Mouse (Mus musculus) heart, adult 9 months (tissue): ENCODE results near the gene AI661453.
"Not testable (repeated sequence)": the region's sequence is repeated elsewhere in the genome, so short reads cannot be mapped to it uniquely, and the experiment has no call there.

Experiments
- DNase-seq, 2 experiments: peaks; one replicate each; pipeline ENCODE4 v3.0.0; 2022; ENCODE audit warnings: low spot score in 2 of 2

AI661453 gene

GRCm38 (mm10) chr17:47501946-47502706 is 65.7 kb downstream of the AI661453 start, which contains the start of gene Taf8:
Taf8 (minus strand) TSS chr17:47502292.
- peak; percentile 94 to 96 for DNase-seq

- DNase-seq: not testable (repeated sequence)
Measured at GRCm38 (mm10) chr17:47502707-47503045, 66.3 kb downstream of the AI661453 start.

GRCm38 (mm10) chr17:47503689-47504088 is 67.3 kb downstream of the AI661453 start:
- DNase-seq: no peak

GRCm38 (mm10) chr17:47504228-47504627 is 67.8 kb downstream of the AI661453 start:
- DNase-seq: no peak

GRCm38 (mm10) chr17:47504941-47505346 is 68.5 kb downstream of the AI661453 start, which contains the start of gene Ccnd3:
Ccnd3 (plus strand) TSS chr17:47505051.
- peak; percentile 85 to 87 for DNase-seq

- no peak for DNase-seq
Measured at GRCm38 (mm10) chr17:47505566-47505965, 69.2 kb downstream of the AI661453 start.

- DNase-seq: no peak
Measured at GRCm38 (mm10) chr17:47506042-47506441, 69.6 kb downstream of the AI661453 start.

- DNase-seq: no peak
Measured at GRCm38 (mm10) chr17:47506697-47507096, 70.3 kb downstream of the AI661453 start.

GRCm38 (mm10) chr17:47507523-47507922 is 71.1 kb downstream of the AI661453 start:
- DNase-seq: no peak

- DNase-seq: peak; percentile 98
Measured at GRCm38 (mm10) chr17:47508012-47508608, 71.7 kb downstream of the AI661453 start.

- DNase-seq: no peak
Measured at GRCm38 (mm10) chr17:47509031-47509705, 72.8 kb downstream of the AI661453 start.

GRCm38 (mm10) chr17:47511111-47512020 is 75.0 kb downstream of the AI661453 start:
- peak; percentile 99 for DNase-seq

GRCm38 (mm10) chr17:47512956-47513775 is 76.8 kb downstream of the AI661453 start:
- DNase-seq: peak; percentile 62 to 64

- DNase-seq: no peak
Measured at GRCm38 (mm10) chr17:47515180-47515844, 78.9 kb downstream of the AI661453 start.

- no peak for DNase-seq
Measured at GRCm38 (mm10) chr17:47516232-47516631, 79.8 kb downstream of the AI661453 start.

GRCm38 (mm10) chr17:47518205-47518604 is 81.8 kb downstream of the AI661453 start:
- DNase-seq: peak; percentile 55 to 62
